Mouse (Mus musculus): ENCODE data around the gene Magi2.
"Not testable (repeated sequence)": the region's sequence is repeated elsewhere in the genome, so short reads cannot be mapped to it uniquely, and the experiment has no call there.

Magi2 gene

DNA sequence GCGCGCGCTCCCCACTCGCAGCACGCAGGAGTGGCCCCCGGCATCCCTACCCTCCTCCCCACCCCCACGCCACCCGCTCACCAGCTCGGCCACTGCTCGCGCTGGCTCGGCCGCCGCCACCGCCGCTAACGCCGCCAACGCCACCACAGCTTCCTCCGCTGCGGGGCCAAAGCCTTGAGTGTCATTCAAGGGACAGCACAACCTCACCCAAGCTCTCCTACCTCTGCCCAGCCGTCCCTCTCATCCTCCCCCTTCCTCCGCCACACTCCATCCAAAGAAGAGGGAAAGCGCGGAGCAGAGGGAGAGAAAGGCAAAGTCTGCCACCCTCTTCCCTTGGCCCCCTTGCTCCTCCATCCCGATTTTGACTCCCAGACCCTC, at the start of gene Magi2:
TSS of gene Magi2 (plus strand) at position 171 of the 378 bp plus-strand sequence.
- DNase-seq (ENCODE audit: low read depth, low spot score), result no peak

DNA sequence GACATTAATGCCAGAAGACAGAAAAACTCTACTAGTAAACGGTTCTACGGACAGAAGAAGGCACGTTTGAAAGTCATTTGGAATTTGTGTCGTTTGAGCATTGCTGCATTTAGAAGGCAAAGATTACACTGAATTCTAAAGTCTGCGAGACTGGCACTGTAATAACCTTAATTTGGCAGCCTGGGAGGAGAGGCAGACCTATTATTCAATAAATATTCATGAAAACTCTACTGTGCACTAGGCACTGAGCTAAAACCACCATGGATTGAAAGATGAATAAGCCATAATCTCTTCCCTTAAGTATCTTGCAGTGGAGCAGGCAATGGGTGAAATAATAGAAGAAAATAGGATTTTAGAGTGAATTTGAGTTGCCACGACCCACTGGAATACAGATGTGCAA, 48.2 kb upstream of the Magi2 start:
- no peak for DNase-seq (ENCODE audit: low read depth, low spot score)

DNA sequence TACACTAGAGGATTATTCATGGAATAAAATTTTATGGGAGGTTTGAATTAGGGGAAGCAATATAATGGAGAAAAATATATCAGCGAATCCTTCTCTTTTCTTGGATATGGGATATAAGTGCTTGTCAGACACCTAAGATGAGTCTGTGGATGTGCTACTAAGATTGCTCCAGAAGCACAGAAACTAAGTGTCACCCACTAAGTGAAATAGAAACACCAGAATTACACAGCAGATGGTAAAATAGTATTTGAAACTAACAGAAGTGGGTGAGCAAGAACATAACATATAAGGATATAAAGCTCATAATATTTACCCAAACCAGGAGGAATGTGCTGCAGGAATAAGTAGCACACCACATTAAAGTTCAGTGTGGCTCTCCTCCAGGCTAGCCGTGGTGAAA, 40.7 kb upstream of the Magi2 start:
- no peak for DNase-seq (ENCODE audit: low read depth, low spot score)

DNA sequence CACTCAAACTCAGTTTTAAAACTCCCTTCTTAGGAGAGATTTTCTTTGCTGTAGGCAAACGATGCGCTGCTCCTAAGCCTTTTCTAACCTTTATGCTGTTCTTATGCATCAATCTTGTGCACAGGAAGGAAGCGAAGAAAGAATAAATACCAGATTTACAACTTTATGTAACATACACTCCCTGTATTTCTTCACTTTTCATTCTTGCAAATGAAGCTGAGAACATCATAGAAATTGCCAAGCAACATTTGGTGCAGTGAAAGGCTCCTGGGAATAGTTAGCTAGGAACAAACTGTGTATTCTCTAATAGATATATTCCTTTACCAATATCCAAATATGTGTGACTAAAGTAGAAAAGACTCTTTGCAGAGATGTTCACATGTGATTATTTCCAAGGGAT, 15.2 kb upstream of the Magi2 start:
- no peak for DNase-seq (ENCODE audit: low read depth, low spot score)

DNA sequence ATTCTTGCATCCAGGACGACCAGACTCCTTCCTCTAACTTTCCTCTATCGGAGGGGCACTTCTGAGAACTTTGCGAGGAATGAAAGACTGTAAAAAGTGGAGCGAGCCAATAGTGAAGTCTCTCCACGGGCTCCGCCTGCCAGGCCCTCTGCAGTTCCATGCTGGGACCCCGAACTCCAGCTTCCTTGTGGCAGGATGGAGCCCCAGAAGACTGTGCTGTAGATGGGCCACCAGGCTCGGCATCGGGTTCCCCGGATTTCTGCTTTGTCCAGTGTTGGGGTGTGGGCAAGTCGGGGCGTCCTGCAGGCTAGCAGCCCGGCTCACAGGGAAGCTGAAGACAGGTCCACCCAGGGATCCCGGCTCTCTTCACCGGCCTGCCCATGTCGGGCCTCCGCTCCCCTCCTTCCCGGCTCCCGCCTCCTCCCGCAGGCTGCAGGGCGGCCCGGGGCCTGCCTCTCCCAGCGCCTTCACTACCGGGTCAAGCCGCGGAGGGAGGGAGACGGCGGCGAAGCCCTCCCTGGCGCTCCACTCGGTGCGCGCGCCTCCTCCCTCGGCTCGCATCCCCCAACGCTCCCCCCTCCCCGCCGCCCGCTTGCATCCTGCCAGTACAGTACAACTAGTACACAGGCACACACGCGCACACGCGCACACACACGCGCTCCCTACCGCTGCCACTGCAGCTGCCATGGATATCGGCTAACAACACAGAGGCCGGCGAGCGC, 531 bp upstream of the Magi2 start:
- no peak for DNase-seq (ENCODE audit: low read depth, low spot score)

DNA sequence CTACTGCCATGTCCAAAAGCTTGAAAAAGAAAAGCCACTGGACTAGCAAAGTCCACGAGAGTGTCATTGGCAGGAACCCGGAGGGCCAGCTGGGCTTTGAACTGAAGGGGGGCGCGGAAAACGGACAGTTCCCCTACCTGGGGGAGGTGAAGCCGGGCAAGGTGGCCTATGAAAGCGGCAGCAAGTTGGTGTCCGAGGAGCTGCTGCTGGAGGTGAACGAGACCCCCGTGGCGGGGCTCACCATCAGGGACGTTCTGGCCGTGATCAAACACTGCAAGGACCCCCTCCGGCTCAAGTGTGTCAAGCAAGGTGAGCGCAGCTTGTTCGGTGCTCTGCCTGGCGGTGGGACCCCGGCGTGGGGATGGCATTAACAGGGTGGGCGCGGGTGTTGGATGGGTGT, 445 bp downstream of the Magi2 start:
- no peak for DNase-seq (ENCODE audit: low read depth, low spot score)

DNA sequence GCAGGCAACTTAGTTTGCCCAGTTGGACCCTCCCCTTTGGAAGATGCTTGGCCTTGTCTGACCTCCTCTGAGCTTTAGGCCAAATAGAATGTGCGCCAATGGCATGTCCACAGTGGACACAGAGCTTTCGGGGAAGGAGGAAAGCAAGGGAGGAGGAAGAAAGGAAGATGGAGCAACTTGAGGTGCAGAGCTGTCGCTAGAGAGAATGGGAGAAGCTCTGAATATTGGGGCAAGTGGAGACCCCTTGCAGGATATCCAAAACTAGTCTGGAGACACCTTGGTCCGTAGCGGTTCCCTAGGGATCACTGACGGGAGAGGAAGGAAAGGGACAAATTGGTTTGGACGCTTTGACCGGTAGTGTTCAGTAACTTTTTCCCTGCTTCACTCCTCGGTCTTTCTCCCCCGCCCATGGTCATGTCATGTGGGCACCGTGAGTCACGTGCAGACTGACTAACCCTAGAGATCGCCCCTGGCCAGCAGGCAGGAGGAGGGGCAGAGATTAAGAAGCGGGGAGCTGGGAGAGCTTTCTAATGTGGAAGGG, 1.0 kb downstream of the Magi2 start:
- DNase-seq (ENCODE audit: low read depth, low spot score), result no peak

DNA sequence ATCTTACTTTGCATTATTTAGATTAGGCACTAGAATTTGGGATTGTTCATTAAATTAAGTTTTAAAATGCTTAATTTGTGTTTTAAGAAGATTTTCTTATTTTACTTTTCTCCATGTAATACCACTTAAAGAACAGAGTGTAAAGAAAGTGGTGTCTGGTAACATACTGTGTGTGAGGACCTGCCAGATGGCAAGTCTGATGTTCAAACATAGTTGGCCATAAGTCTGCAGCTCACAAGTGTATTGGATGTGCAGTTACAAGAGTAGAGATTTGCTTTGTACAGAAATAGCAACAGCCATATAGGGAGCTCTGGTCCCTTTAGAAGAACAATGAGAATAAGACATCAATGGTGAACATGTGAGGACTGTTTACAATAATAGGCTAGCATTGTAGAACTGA, 15.0 kb downstream of the Magi2 start:
- DNase-seq (ENCODE audit: low read depth, low spot score), result no peak

DNA sequence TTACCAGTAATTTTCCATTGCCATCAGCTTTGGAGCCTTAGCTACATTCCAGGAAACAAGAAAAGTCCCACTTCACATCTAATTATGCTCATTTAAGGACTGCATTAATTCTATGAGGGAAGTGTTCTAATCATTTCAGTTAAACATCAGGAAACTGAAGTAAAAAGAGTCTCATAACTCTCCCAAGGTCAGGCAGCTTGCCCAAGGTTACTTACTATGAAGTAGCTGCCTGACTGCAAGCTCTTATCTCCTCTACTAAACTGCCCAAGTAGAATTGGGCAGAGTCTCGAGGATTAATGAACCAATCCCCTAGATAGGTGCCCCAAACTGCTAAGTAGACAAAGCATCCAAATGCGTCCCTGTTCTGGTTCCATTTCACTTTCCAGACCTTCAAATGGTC, 19.6 kb downstream of the Magi2 start:
- no peak for DNase-seq (ENCODE audit: low read depth, low spot score)

DNA sequence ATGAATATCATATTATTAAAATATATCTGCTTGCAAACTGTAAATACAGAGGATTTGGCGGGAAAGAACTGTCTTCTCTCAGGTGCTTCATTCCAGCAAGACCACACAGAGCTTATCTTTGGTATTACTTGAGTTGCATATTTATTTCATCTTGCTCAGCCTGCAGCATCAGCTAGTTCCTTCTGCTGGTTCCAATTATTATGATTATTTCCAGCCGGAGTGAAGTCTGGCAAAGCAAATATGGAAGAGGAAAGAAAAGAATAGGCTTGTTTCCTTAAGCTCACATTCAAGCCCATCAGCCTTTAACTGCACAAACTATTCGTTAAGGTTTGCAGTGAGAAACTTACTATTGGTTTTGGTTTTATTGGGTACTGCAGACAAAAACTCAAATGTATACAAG, 20.4 kb downstream of the Magi2 start:
- no peak for DNase-seq (ENCODE audit: low read depth, low spot score)

DNA sequence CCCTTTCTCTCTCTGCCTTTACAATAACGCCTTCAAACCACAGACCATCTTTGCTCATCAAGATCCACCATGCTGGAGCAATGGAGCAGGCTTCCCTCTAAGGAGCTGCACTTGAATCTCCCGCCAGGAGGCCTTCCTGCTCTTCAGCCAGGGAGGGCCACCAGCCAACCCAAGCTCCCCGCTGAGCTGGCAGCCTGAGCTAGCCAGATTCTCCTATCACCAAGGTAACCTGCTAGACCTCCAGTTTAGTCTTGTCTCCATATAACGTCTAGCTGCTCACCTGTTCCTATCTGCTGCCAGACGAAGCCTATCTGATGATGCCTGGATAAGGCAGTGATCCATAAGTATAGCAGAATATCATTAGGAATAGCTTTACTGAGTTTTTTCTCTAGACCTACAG, 36.0 kb downstream of the Magi2 start:
- DNase-seq (ENCODE audit: low read depth, low spot score), result no peak

DNA sequence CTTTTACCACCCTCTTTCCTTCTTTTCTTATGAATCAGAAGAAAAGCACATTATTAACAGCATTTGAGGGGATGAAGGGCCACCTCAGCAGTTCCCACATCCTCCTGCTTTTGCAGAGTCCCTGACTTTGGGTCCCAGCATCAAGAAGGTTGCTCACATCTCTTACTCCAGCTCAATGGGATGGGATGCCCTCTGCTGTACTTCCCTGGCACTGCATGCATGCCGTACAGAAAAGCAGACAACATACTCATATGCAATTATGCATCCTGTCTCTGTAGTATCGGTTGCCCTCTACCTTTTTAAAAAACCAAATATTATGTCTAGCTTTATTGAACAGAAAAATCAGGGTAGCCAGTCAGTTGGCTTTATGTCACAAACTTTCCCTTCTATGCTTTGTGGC, 37.8 kb downstream of the Magi2 start:
- peak; percentile 18 for DNase-seq (ENCODE audit: low read depth, low spot score)

DNA sequence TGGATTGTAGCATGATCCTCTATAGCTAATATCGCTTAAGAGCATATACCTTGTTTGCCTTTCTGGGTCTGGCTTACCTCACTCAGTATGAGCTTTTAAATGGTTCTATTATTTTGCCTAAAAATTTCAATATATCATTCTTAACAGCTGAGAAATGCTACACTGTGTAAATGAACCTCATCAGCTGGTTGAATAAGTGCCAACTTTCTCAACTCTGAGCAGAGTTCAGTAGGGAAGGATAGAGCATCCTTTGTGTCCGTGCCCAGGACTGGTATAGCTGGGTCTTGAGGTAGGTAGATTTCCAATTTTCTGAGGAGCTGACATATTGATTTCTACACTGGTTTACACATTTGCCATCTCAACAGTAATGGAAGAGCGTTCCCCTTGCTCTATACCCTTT, 65.7 kb downstream of the Magi2 start:
- DNase-seq (ENCODE audit: low read depth, low spot score), result no peak

DNA sequence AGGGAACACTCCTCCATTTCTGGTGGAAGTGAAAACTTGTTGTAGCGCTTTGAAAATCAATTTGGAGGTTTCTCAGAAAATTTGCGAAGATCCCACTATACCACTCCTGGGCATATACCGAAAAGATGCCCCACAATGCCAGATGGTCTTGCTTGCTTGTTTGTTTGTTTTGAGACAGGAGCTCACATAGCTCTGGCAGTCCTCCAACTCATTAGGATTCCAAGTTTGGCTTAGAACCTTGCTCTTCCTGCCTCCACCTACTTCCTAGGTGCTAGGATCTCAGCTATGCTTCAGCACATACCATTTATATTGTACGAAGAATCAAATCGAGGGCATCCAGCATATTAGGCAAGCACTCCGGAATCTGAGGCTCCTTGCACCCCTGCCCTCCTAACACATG, 79.8 kb downstream of the Magi2 start:
- DNase-seq (ENCODE audit: low read depth, low spot score), result no peak

DNA sequence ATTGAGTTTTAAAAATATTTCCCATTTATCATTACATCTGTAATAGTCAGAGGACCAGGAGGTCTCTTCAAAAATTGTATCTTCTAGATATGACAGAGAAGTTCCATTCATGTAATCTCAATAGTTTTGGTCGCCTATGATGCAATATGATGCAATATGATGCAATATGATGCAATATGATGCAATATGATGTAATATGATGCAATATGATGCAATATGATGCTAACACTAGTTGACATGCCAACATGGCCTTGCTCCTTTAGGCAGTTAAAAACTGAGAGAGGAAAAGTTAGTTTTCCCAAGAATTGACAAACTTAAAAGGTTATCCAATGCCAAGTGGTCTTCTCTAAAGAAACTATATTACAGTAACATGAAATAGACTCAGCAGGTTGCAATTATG, 83.0 kb downstream of the Magi2 start:
- DNase-seq (ENCODE audit: low read depth, low spot score), result no peak

DNA sequence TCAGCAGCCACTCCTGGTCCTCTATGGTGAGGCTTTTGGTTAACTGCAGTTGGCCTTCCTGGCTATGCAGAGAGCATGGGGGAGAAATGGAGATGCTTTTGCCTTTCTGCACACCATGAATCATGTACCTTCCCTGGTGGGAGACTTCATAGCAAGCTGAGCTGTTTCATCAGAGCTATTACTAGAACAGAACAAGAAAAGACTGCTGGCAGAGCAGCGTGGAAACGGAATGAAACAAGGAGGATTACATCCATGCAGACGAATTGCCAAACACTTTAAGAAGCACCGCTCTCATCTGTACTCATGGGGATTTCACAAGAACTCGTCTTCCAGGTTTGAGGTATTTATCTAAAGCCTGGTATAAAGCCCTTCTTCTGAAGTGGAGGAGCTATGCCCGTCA, 95.7 kb downstream of the Magi2 start:
- DNase-seq (ENCODE audit: low read depth, low spot score), result no peak

DNA sequence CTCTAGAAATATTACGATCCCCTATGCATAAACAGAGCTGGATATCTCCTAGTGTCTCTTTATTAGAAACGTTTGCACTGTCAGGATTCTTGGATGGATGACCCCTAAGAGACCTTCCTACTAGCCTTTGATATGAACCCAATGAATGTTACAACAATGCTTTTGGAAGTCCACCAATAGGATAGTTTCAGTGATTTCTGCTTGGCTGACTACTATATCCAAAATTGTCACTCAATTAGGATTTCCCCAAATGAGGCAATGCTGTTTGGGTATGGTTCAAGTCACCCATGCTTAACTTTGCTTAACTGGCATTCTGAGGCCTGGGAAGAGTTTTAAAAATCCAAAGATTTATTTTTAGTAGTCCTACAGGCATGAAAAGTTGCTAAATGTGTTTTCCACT, 110.7 kb downstream of the Magi2 start:
- no peak for DNase-seq (ENCODE audit: low read depth, low spot score)

DNA sequence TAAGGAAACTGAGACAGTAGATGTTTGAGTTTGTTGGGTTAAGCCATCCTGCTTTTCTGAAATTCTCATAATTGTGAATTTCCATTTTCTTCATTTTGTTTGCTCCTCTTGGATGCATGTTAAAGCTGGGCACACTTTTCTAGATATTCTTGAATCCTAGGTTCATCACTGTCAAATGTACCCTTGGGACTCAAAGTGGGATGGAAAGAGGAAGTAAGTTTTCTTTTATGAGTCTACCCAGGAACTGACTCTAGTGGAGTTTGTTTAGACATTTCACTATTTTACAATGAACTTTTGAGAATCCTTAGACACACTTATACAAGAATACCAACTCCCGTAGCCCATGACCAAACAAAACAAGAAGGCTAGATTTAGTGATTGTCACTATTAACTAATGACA, 141.3 kb downstream of the Magi2 start:
- peak; percentile 2 for DNase-seq (ENCODE audit: low read depth, low spot score)

DNA sequence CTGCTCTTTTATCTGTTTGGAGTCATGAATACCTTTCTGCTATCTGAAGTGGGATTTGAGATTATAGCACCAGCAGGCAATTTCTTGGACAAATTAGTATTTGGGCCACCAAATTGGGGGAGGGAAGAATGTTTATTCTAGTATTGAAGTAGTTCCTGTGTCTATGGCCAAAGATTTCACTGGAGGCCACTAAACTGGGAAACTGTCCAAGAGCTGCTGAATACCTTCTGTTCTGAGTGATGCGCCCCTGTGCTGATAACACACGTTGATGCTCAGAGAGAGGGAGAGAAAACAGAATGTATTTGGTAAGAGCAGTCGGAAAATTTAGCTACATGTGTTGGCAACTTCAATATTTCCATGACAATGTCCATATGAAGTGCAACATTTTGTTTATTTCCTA, 169.0 kb downstream of the Magi2 start:
- DNase-seq (ENCODE audit: low read depth, low spot score), result no peak

DNA sequence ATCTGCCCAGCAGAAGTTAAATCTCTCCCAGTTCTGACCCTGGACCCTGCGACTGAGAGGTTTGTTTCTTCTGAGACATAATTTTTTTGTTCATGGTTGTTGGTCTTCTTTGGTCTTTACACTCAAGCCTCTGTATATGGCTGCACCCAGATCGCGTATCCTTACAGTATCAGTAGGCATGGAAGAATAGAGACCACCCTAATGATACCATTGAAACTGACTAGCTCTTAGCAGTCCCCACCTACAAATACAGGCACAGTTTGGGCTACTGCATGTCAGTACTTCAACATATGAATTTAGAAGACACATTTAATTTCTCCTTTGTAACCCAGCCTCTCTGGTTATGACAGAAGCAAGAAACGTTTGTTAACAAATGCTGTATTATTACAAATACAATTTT, 173.5 kb downstream of the Magi2 start:
- DNase-seq (ENCODE audit: low read depth, low spot score), result no peak

DNA sequence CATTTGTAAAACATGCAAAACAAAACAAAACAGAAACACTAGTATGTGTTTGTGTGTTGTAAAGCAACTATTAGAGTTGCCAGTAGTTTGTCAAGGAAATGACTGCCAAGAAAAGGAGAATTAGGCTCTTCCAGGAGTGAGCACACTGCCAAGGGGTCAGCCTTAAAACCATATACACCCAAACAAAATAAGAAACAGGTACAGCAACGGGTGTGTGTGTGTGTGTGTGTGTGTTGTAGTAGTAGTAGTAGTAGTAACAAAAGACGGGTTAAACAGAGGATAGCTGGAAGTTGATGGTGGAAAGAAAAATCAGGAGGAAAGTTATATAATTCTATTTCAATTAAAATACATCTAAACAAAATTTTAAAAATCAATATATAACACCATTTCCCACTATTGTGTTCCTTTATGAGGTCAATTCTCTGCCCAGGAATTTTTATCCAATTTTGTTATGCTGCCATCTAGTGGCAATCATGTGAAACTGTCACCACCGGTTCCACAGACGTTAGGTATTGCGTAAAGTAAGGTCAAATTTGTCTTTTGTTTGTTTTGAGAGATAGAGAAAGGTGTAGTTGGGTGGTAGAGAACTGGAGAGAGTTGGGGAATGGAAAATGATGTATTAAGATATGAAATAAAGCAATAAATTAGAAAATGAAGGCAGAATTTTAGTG, 174.0 kb downstream of the Magi2 start:
- peak; percentile 18 for DNase-seq (ENCODE audit: low read depth, low spot score)

DNA sequence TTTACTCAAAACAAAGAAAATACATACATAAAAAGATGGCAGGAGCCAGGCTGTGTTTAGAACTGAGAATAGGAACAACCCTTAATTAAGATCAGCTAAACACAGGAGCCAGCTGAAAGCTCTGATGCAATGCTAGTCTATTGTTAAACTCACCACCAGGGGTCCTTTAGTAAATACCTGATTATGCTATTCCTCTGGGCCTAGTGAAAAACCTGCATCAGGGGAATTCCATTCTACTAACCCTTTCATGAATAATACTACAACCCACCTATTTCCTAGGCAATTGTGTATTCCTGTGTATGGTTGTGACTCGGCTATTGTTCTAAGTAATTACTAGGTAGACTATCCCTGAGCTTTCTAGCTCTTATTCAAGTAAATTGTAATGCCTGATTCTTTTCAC, 177.4 kb downstream of the Magi2 start:
- not testable (repeated sequence) for DNase-seq (ENCODE audit: low read depth, low spot score)

DNA sequence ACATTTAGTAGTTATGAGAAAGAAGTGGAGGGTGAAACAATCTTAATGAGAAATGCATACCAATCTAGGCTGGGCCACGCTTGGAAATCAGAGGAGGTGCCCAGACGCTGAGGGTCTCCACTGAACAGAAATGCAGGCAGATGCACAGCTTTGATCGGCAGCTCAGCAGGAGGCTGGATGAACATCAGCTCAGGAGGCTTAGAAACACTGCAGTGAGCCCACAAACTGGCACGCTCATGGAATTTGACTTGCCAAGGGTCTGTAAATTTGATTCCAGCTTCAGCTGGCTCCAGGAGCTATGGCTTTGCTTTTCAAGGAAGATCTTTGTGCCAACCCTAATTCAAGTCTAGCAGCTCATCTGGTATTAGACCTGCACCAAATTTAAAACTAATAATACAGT, 187.7 kb downstream of the Magi2 start:
- DNase-seq (ENCODE audit: low read depth, low spot score), result no peak

All from A20 (cell line).